Mouse (Mus musculus) kidney, adult 2 months (tissue): Measurements from ENCODE around the gene Itga6.

Experiments used
- CTCF ChIP-seq: fragments of 200-500 bp; conservative IDR thresholded peaks from 2 replicates; pipeline ENCODE4 v1.5.1; 2011; ENCODE audit warnings: low read depth, mild to moderate bottlenecking, control low read depth, low read length, moderate library complexity, mixed read lengths; ENCODE audit not compliant: insufficient read depth, insufficient read length
- POLR2A ChIP-seq: fragments of 200-500 bp; IDR thresholded peaks from one replicate; pipeline ENCODE4 v1.6.1; 2011; ENCODE audit warnings: low read depth, low read length, control low read depth

- TF ChIP-seq POLR2A (no peak), CTCF (no peak)
These were observed 129.0 kb downstream of the Itga6 start for GRCm38 (mm10) chr2:71874422-71874821.
